Mouse (Mus musculus) left cerebral cortex, postnatal 25 days (tissue): Measurements from ENCODE around the gene Msi1. TPM values are rescaled to one million over a fixed set of nuclear protein-coding genes. Genes with fewer than 3 reads are reported as not detected.
"Not testable (repeated sequence)": the region's sequence is repeated elsewhere in the genome, so short reads cannot be mapped to it uniquely, and the experiment has no call there.

ENCODE experiments used
- DNase-seq, 2 experiments: peaks; one replicate each; pipeline ENCODE4 v3.0.0; 2022; ENCODE audit warnings: low spot score in 2 of 2, mixed read lengths in 1 of 2
- intact Hi-C: fragments of 180-260 bp; cut with DNase I; formaldehyde crosslinking; loops from one replicate; pipeline ENCODE4 v1.15.1; 2025
- total RNA-seq, 2 experiments: library from RNA; stranded (reverse); gene quantifications; 2 replicates each; pipeline ENCODE4 v1.2.3; 2021

Msi1 gene
- total RNA-seq, 2 experiments from 2014 or later = 45.2 to 49.2 TPM

- intact Hi-C loops = no loop called here
- no peak for DNase-seq
Observed at GRCm38 (mm10) chr5:115486726-115487125, 57.3 kb downstream of the Msi1 start.

- intact Hi-C loops = no loop called here
Observed at GRCm38 (mm10) chr5:115487353-115487752, 58.0 kb downstream of the Msi1 start.

GRCm38 (mm10) chr5:115487942-115488580 is 58.7 kb downstream of the Msi1 start:
- intact Hi-C loops = no loop called here

More at GRCm38 (mm10) chr5:115487353-115487752, 58.0 kb downstream of the Msi1 start:
- DNase-seq = no peak

GRCm38 (mm10) chr5:115488841-115489698 is 59.7 kb downstream of the Msi1 start:
- DNase-seq = peak; percentile 85 to 90
- intact Hi-C loops = no loop called here

More at GRCm38 (mm10) chr5:115487942-115488580, 58.7 kb downstream of the Msi1 start:
- DNase-seq = no peak

GRCm38 (mm10) chr5:115489699-115490637 is 60.6 kb downstream of the Msi1 start:
- intact Hi-C loops = no loop called here
- peak; percentile 88 to 90 for DNase-seq

- no peak for DNase-seq
- intact Hi-C loops = no loop called here
Observed at GRCm38 (mm10) chr5:115490638-115491000, 61.2 kb downstream of the Msi1 start.

GRCm38 (mm10) chr5:115491076-115491475 is 61.7 kb downstream of the Msi1 start:
- no peak for DNase-seq
- intact Hi-C loops = no loop called here

GRCm38 (mm10) chr5:115491771-115492322 is 62.4 kb downstream of the Msi1 start:
- DNase-seq = no peak
- intact Hi-C loops = no loop called here

- intact Hi-C loops = no loop called here
- DNase-seq = no peak
Observed at GRCm38 (mm10) chr5:115492711-115493335, 63.4 kb downstream of the Msi1 start.

GRCm38 (mm10) chr5:115493441-115493840 is 64.0 kb downstream of the Msi1 start:
- no peak for DNase-seq
- intact Hi-C loops = no loop called here

GRCm38 (mm10) chr5:115495618-115496017 is 66.2 kb downstream of the Msi1 start:
- DNase-seq, intact Hi-C loops: not testable (repeated sequence)

GRCm38 (mm10) chr5:115497033-115497432 is 67.6 kb downstream of the Msi1 start:
- DNase-seq = peak in 1 of 2 experiments; percentile 57
- intact Hi-C loops = no loop called here

- intact Hi-C loops = no loop called here
- DNase-seq = no peak
Observed at GRCm38 (mm10) chr5:115498307-115499240, 69.2 kb downstream of the Msi1 start.

GRCm38 (mm10) chr5:115500383-115500935 is 71.1 kb downstream of the Msi1 start:
- no peak for DNase-seq
- intact Hi-C loops = no loop called here

- DNase-seq = no peak
- intact Hi-C loops = no loop called here
Observed at GRCm38 (mm10) chr5:115503035-115503434, 73.6 kb downstream of the Msi1 start.
